Mouse (Mus musculus): ENCODE measurements around the gene Arhgef7.

GRCm38 (mm10) chr8:11776451-11777180 is 49.1 kb downstream of the Arhgef7 start:
- no peak for TF ChIP-seq POLR2A (IDR thresholded peaks at IDR 0.05; ENCODE audit: extremely low read depth, insufficient read depth, low read length)
- TF ChIP-seq CTCF (IDR thresholded peaks at IDR 0.05; ENCODE audit: low read depth, low read length) = no peak

Measured in liver, adult 2 months (tissue).